Mouse (Mus musculus): ENCODE measurements around the gene Col9a2.

Col9a2 gene

GRCm38 (mm10) chr4:121084506-121084905, 45.3 kb downstream of the Col9a2 start:
- no peak for DNase-seq (ENCODE audit: low read depth)

GRCm38 (mm10) chr4:121088696-121089095, 49.5 kb downstream of the Col9a2 start:
- no peak for DNase-seq (ENCODE audit: low read depth)

DNA sequence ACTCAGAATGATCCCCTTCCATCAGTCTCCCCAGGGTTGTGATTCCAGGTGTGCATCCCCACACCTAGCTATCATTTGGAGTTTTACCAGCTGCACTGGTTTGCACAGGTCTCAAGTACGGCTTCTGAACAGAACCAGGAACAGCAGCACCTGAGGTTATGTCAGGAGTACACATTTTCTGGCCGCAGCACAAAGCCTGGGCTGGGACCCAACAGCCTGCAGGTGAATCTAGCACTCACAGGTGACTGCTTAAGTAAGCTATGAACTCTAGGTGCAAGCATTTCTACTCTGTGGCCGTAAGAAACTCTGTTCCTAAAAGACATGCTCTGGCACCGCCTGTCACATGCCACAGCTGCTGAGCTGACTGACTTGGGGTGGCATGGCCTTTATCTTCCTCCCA, 51.0 kb downstream of the Col9a2 start:
- DNase-seq (ENCODE audit: low read depth), result no peak

GRCm38 (mm10) chr4:121097650-121098378, 58.6 kb downstream of the Col9a2 start, which contains the start of gene Zmpste24:
Gene Zmpste24 (minus strand): TSS chr4:121098241.
- peak; percentile 93 for DNase-seq (ENCODE audit: low read depth)

GRCm38 (mm10) chr4:121103304-121103703, 64.1 kb downstream of the Col9a2 start:
- no peak for DNase-seq (ENCODE audit: low read depth)

All from c-Kit-positive CD71-negative TER-119-negative erythroid progenitor cells, embryonic 14.5 days (primary cell).